Mouse (Mus musculus): ENCODE measurements around the gene Tmeff1. TPM values are rescaled to one million over a fixed set of nuclear protein-coding genes. Genes with fewer than 3 reads are reported as not detected.
"Not testable (repeated sequence)": the region's sequence is repeated elsewhere in the genome, so short reads cannot be mapped to it uniquely, and the experiment has no call there.

Gene Tmeff1
- total and polyA plus RNA-seq, 2 experiments from 2014 or later, result 202 to 345 TPM

DNA sequence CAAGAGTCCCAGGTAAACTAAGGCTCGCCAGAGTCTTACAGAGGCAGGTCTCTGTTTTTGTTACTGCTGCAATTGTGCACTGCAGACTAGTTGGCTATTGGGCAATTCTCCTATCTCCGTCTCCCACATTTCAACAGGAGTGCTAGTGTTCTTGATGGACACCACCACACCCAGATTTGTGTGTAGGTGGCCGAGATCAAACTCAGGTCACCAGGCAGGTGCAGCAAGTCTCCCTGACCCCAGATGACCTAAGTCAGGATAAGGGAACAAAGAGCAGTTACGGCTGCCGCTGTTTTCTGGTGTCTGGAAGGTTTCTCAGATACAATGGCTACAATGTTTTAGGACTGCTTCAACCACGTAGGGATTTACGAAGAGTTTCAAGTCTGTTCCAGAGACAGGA, 95.2 kb downstream of the Tmeff1 start:
- no peak for DNase-seq
- Histone ChIP-seq H3K9ac (no peak overlapping the region), H3K4me1 (ENCODE audit: insufficient read depth) (no peaks in the 10 kb centered on the region), H3K27ac (ENCODE audit: low read depth, low read length) (no peak overlapping the region), H3K4me2 (ENCODE audit: low read depth) (no peak overlapping the region), H3K4me3 (ENCODE audit: low read depth, low read length) (no peak overlapping the region), H3K36me3 (ENCODE audit: insufficient read depth) (peaks cover 4% of the 10 kb centered on the region; the same call in 1 of the 2 replicates), H3K27me3 (ENCODE audit: insufficient read depth, low read length) (no peaks in the 10 kb centered on the region), H3K9me3 (ENCODE audit: low read length) (no peaks in the 10 kb centered on the region)
- 68% methylated on average over 7 of the region's 7 CpGs for whole genome bisulfite sequencing
- no peak for TF ChIP-seq CTCF (IDR thresholded peaks at IDR 0.05; ENCODE audit: low read depth)
- ATAC-seq, result no peak

DNA sequence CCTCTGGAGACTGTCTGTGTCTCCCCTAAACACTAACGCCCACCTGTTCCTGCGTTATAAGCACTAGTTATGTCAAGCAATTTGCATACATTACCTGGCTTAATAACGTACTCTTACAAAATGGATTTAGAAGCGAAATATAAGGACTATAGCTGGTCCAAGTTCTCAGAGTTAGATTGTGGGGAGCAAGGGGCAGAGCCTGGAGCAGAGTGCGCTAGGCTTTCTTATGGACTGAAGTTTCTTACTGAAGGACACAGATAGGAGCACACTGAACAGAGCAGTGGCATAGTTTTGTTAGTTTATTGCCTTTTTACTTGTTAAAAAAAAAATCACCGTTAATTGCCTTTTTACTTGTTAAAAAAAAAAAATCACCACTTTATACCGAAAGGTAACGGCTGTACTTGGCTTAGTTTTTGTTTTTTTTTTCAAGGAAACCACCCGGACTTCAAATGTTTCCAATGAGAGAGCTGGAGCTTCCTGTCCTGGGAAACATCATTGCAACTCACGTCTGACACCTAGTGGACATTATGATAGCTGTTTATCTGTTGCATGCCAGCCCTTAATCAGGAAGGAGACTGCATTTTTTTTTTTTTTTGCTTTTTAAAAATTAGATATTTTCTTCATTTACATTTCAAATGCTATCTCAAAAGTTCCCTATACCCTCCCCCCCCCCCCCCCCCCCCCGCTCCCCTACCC, 95.8 kb downstream of the Tmeff1 start:
- peaks cover 4% of the 10 kb centered on the region; the same call in 1 of the 2 replicates for H3K36me3 ChIP-seq (ENCODE audit: insufficient read depth)
- H3K4me1 ChIP-seq (ENCODE audit: insufficient read depth), result no peaks in the 10 kb centered on the region
- DNase-seq, result peak; percentile 88
- no peak overlapping the region for H3K4me2 ChIP-seq (ENCODE audit: low read depth)
- 34% methylated on average over 11 of the region's 11 CpGs for WGBS
- peak; percentile 47 for ATAC-seq
- H3K9ac ChIP-seq, result no peak overlapping the region
- no peak overlapping the region for H3K4me3 ChIP-seq (ENCODE audit: low read depth, low read length)
- H3K27me3 ChIP-seq (ENCODE audit: insufficient read depth, low read length), result no peaks in the 10 kb centered on the region
- H3K27ac ChIP-seq (ENCODE audit: low read depth, low read length), result no peak overlapping the region
- TF ChIP-seq CTCF (IDR thresholded peaks at IDR 0.05; ENCODE audit: low read depth), result peak; percentile 83
- no peaks in the 10 kb centered on the region for H3K9me3 ChIP-seq (ENCODE audit: low read length)

DNA sequence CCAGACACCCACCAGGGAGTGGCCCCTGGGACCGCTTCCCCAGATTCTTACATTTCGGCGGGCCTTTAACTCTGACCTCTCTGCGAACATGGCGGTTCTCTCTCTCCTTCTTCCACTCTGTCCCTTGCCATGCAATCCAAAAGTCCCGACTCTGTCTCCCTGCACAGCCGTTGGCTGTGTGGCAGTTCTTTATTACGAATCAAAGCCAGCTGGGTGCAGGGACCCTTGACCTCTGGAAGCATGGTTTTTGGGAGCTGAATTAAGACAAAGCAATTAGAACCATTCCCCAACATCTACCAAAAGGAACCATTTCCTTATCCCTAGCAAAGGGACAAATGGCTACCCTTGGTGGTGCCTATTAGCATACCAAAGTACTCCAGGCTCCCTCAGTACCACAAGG, 98.2 kb downstream of the Tmeff1 start:
- Histone ChIP-seq H3K36me3 (ENCODE audit: insufficient read depth) (no peaks in the 10 kb centered on the region), H3K9ac (no peak overlapping the region), H3K4me1 (ENCODE audit: insufficient read depth) (no peaks in the 10 kb centered on the region), H3K4me2 (ENCODE audit: low read depth) (no peak overlapping the region), H3K27me3 (ENCODE audit: insufficient read depth, low read length) (no peaks in the 10 kb centered on the region), H3K27ac (ENCODE audit: low read depth, low read length) (no peak overlapping the region), H3K4me3 (ENCODE audit: low read depth, low read length) (no peak overlapping the region), H3K9me3 (ENCODE audit: low read length) (no peaks in the 10 kb centered on the region)
- WGBS, result 82% methylated on average over 8 of the region's 8 CpGs
- TF ChIP-seq CTCF (IDR thresholded peaks at IDR 0.05; ENCODE audit: low read depth), result no peak
- ATAC-seq, result no peak
- DNase-seq, result no peak

DNA sequence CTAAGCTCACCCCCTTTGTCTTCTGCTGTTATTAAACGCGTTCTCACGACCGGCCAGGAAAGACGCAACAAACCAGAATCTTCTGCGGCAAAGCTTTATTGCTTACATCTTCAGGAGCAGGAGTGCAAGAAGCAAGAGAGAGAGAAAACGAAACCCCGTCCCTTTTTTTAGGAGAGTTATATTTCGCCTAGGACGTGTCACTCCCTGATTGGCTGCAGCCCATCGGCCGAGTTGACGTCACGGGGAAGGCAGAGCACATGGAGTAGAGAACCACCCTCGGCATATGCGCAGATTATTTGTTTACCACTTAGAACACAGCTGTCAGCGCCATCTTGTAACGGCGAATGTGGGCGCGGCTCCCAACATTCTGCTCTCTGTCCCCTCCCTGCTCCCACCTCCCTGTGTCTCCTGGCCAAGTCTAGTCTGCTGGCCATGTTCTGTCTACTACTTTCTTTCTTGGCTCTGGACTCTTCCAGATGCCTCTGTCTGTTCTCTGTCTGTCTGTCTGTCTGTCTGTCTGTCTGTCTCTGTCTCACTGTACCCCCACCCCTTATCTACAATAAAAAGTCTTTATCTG, 98.7 kb downstream of the Tmeff1 start:
- DNase-seq (peak; percentile 32), ATAC-seq (peak; percentile 63)
- not testable (repeated sequence) for H3K27me3 ChIP-seq (ENCODE audit: insufficient read depth, low read length); H3K27ac ChIP-seq (ENCODE audit: low read depth, low read length); H3K36me3 ChIP-seq (ENCODE audit: insufficient read depth); H3K4me3 ChIP-seq (ENCODE audit: low read depth, low read length); H3K4me1 ChIP-seq (ENCODE audit: insufficient read depth); H3K4me2 ChIP-seq (ENCODE audit: low read depth); H3K9me3 ChIP-seq (ENCODE audit: low read length); H3K9ac ChIP-seq
- 87% methylated on average over 15 of the region's 21 CpGs for WGBS

DNA sequence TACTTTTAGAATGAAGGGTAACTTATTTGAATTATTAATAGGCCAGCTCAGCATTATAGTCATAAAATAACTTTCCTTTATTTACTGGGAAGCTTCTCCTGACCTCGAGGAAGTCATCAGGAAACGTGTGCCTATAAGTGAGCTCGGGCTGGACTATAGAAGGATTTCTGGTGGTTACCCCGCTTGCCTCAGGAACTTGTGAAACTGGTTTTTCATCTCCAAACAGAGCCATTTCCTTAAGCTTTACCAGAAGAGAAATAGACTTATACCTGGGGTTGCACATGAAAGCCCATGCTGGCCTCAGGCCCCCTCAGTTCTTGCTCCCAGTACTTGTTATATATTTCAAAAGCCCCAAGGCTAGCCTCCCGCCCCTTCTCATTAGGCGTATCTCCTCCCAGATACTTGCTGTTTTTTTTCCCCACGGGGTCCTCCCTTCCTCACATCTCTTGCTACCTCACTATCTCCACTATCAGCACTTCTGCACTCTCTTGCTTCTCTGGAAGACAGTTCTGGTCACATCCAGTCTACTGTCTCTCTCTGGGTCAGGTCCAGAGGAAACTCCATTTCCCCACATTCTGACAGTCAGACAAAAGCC, 99.7 kb downstream of the Tmeff1 start:
- no peaks in the 10 kb centered on the region for H3K4me1 ChIP-seq (ENCODE audit: insufficient read depth)
- no peak for TF ChIP-seq CTCF (IDR thresholded peaks at IDR 0.05; ENCODE audit: low read depth)
- H3K4me3 ChIP-seq (ENCODE audit: low read depth, low read length), result no peak overlapping the region
- H3K4me2 ChIP-seq (ENCODE audit: low read depth), result no peak overlapping the region
- no peak overlapping the region for H3K9ac ChIP-seq
- DNase-seq (no peak), ATAC-seq (no peak)
- H3K27me3 ChIP-seq (ENCODE audit: insufficient read depth, low read length), result no peaks in the 10 kb centered on the region
- 85% methylated on average over 7 of the region's 7 CpGs for WGBS
- no peak overlapping the region for H3K27ac ChIP-seq (ENCODE audit: low read depth, low read length)
- H3K9me3 ChIP-seq (ENCODE audit: low read length), result no peaks in the 10 kb centered on the region
- H3K36me3 ChIP-seq (ENCODE audit: insufficient read depth), result no peaks in the 10 kb centered on the region

DNA sequence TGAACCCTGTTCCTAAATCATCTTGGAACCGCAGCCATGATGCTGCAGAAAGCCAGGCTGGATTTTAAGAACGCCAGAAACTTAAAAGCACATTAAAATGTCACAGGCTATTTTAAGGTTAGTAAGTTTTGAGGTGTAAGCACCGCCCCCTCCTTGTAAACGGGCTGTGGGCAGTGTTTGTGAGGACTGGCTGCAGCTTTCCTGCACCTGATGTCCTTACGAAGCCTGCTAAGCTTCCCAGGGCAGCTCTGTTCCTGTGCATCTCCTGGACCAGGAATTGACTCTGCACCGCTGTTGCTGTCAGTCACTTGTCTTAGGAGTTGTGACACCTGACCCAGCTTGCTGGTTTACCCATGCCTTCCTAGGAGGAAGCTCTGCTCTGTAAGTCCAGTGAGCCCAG, 103.2 kb downstream of the Tmeff1 start:
- Histone ChIP-seq H3K9me3 (ENCODE audit: low read length) (no peaks in the 10 kb centered on the region), H3K27ac (ENCODE audit: low read depth, low read length) (no peak overlapping the region), H3K9ac (no peak overlapping the region), H3K27me3 (ENCODE audit: insufficient read depth, low read length) (no peaks in the 10 kb centered on the region), H3K4me3 (ENCODE audit: low read depth, low read length) (no peak overlapping the region), H3K36me3 (ENCODE audit: insufficient read depth) (no peaks in the 10 kb centered on the region), H3K4me1 (ENCODE audit: insufficient read depth) (peaks cover 9% of the 10 kb centered on the region; the same call in 1 of the 2 replicates), H3K4me2 (ENCODE audit: low read depth) (no peak overlapping the region)
- no peak for DNase-seq
- 77% methylated on average over 6 of the region's 6 CpGs for WGBS
- no peak for ATAC-seq
- no peak for TF ChIP-seq CTCF (IDR thresholded peaks at IDR 0.05; ENCODE audit: low read depth)

DNA sequence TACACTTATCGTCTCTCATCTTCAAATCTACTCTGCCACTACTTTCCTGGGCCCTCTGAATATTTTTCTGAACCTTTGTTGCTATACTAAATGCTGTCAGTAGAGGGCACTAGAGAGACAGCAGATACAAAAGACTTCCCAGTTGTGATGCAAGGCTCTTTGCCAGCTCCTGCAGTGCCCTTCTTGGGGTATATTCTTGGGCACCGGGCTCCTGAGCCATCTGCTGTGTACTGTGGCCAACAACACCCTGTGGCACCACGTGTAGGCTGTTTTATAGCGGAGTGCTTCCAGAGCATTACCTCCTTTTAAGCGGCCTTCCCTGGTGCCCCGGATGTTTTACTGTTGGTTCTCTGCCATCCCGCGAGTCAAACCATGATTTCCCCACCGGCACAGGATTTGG, 105.7 kb downstream of the Tmeff1 start:
- DNase-seq (peak; percentile 86), ATAC-seq (peak; percentile 57)
- H3K27ac ChIP-seq (ENCODE audit: low read depth, low read length), result no peak overlapping the region
- H3K4me3 ChIP-seq (ENCODE audit: low read depth, low read length), result no peak overlapping the region
- no peaks in the 10 kb centered on the region for H3K27me3 ChIP-seq (ENCODE audit: insufficient read depth, low read length)
- no peak overlapping the region for H3K4me2 ChIP-seq (ENCODE audit: low read depth)
- WGBS, result 52% methylated on average over 9 of the region's 9 CpGs
- no peak overlapping the region for H3K9ac ChIP-seq
- H3K9me3 ChIP-seq (ENCODE audit: low read length), result no peaks in the 10 kb centered on the region
- peak; percentile 81 for TF ChIP-seq CTCF (IDR thresholded peaks at IDR 0.05; ENCODE audit: low read depth)
- no peaks in the 10 kb centered on the region for H3K36me3 ChIP-seq (ENCODE audit: insufficient read depth)
- H3K4me1 ChIP-seq (ENCODE audit: insufficient read depth), result peaks cover 9% of the 10 kb centered on the region; the same call in 1 of the 2 replicates
